Mouse (Mus musculus): ENCODE results near the gene Rpn1. TPM values are rescaled to one million over a fixed set of nuclear protein-coding genes. Genes with fewer than 3 reads are reported as not detected.

The Rpn1 gene
- total and polyA plus RNA-seq, 2 experiments from 2014 or later: 198 to 261 TPM

DNA sequence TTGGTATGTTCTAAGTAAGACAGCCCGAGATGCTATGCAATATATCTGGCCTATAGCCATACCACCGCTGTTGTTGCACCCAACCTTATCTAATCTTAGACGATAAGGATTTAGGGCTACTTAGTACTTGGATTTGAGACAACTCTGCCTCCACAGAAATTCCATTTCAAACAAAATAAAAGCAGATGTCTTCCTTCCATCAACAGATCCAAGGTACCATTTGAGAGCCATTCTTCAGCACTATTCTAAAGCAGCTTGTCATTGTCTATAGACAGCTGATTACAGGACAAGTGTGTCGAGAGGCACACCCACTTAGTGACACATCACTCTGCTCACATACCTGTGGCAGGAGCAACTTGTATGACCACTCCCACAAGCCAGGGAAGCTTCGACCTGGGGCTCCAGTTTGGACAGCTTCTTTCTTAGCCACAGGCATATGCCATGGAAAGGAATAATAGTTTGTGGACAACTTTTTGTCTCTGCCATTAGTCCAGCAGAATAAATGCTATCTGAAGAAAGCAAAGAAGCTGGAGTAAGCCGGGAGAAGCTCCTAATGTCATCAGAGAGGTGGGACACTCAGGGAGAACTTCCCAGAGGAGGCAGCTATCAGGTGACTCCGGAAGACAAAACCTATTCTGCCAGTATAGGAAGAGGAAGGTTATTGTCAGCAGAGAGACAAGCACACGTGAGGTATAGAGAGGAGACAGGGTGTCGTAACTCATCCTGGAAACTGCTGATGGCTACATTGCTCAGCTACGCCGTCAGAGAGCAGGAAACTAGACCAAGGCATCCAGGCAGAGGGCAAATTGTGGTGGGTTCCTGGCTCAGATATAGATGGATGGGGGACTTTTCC lies 30.8 kb upstream of the Rpn1 start:
- no peak for ATAC-seq (ENCODE audit: low FRiP score)
- no peak for DNase-seq (ENCODE audit: low spot score)
- Histone ChIP-seq H3K4me3 (ENCODE audit: low read depth, low read length) (no peak overlapping the region), H3K27ac (ENCODE audit: low read depth, low read length) (no peak overlapping the region), H3K9me3 (ENCODE audit: low read length) (no peaks in the 10 kb centered on the region), H3K4me1 (ENCODE audit: insufficient read depth, low read length) (no peaks in the 10 kb centered on the region), H3K9ac (replicated peaks; ENCODE audit: low read length, poor library complexity, severe bottlenecking) (no peak overlapping the region), H3K4me2 (ENCODE audit: low read depth, low read length, poor library complexity, severe bottlenecking) (no peak overlapping the region), H3K27me3 (ENCODE audit: insufficient read depth, low read length) (peaks cover 9% of the 10 kb centered on the region; the same call in 1 of the 2 replicates), H3K36me3 (ENCODE audit: insufficient read depth, low read length) (no peaks in the 10 kb centered on the region)
- WGBS: 74% methylated on average over 11 of the region's 11 CpGs
- TF ChIP-seq CTCF (IDR thresholded peaks at IDR 0.05): no peak

GRCm38 (mm10) chr6:88054081-88054835 lies 30.0 kb upstream of the Rpn1 start:
- no peak overlapping the region for H3K4me3 ChIP-seq (ENCODE audit: low read depth, low read length)
- TF ChIP-seq CTCF (IDR thresholded peaks at IDR 0.05): no peak
- H3K36me3 ChIP-seq (ENCODE audit: insufficient read depth, low read length): no peaks in the 10 kb centered on the region
- H3K9ac ChIP-seq (replicated peaks; ENCODE audit: low read length, poor library complexity, severe bottlenecking): no peak overlapping the region
- no peaks in the 10 kb centered on the region for H3K4me1 ChIP-seq (ENCODE audit: insufficient read depth, low read length)
- no peak for ATAC-seq (ENCODE audit: low FRiP score)
- DNase-seq (ENCODE audit: low spot score): no peak
- no peak overlapping the region for H3K27ac ChIP-seq (ENCODE audit: low read depth, low read length)
- 66% methylated on average over 9 of the region's 9 CpGs for WGBS
- H3K9me3 ChIP-seq (ENCODE audit: low read length): no peaks in the 10 kb centered on the region
- H3K4me2 ChIP-seq (ENCODE audit: low read depth, low read length, poor library complexity, severe bottlenecking): no peak overlapping the region
- H3K27me3 ChIP-seq (ENCODE audit: insufficient read depth, low read length): peaks cover 9% of the 10 kb centered on the region; the same call in 1 of the 2 replicates

- WGBS: 77% methylated on average over 5 of the region's 5 CpGs
- Histone ChIP-seq H3K4me3 (ENCODE audit: low read depth, low read length) (no peak overlapping the region), H3K4me1 (ENCODE audit: insufficient read depth, low read length) (no peaks in the 10 kb centered on the region), H3K9me3 (ENCODE audit: low read length) (no peaks in the 10 kb centered on the region), H3K27me3 (ENCODE audit: insufficient read depth, low read length) (peaks cover 9% of the 10 kb centered on the region; the same call in 1 of the 2 replicates), H3K9ac (replicated peaks; ENCODE audit: low read length, poor library complexity, severe bottlenecking) (no peak overlapping the region), H3K27ac (ENCODE audit: low read depth, low read length) (no peak overlapping the region), H3K4me2 (ENCODE audit: low read depth, low read length, poor library complexity, severe bottlenecking) (no peak overlapping the region), H3K36me3 (ENCODE audit: insufficient read depth, low read length) (no peaks in the 10 kb centered on the region)
- no peak for TF ChIP-seq CTCF (IDR thresholded peaks at IDR 0.05)
- DNase-seq (ENCODE audit: low spot score) (no peak), ATAC-seq (ENCODE audit: low FRiP score) (no peak)
Measured at GRCm38 (mm10) chr6:88055663-88056062, 28.6 kb upstream of the Rpn1 start.

DNA sequence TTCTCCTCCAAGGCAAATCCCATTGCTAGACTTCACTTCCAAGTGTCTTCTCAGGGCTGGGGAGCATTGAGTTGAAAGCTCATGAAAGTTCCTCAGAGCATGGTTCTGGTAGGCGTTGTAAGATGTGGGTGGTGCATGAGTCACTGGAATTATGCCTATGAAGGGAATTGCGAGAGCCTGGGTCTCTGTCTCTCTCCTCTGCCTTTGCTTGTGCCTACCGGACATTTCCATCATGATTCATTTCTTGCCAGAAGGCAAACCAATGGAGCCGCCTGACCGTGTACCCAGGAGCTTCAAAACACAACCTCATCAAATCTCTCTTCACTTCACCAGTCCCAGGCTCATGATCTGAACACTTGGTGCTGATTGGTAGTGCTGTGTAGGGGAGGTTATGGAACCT lies 27.4 kb upstream of the Rpn1 start:
- no peak for TF ChIP-seq CTCF (IDR thresholded peaks at IDR 0.05)
- no peak for ATAC-seq (ENCODE audit: low FRiP score)
- Histone ChIP-seq H3K4me3 (ENCODE audit: low read depth, low read length) (no peak overlapping the region), H3K4me1 (ENCODE audit: insufficient read depth, low read length) (no peaks in the 10 kb centered on the region), H3K27me3 (ENCODE audit: insufficient read depth, low read length) (peaks cover 9% of the 10 kb centered on the region; the same call in 1 of the 2 replicates), H3K9me3 (ENCODE audit: low read length) (no peaks in the 10 kb centered on the region), H3K27ac (ENCODE audit: low read depth, low read length) (no peak overlapping the region), H3K4me2 (ENCODE audit: low read depth, low read length, poor library complexity, severe bottlenecking) (no peak overlapping the region), H3K36me3 (ENCODE audit: insufficient read depth, low read length) (no peaks in the 10 kb centered on the region), H3K9ac (replicated peaks; ENCODE audit: low read length, poor library complexity, severe bottlenecking) (no peak overlapping the region)
- 93% methylated on average over 5 of the region's 5 CpGs for WGBS
- DNase-seq (ENCODE audit: low spot score): no peak

- WGBS: 85% methylated on average over 5 of the region's 5 CpGs
- DNase-seq (ENCODE audit: low spot score) (no peak), ATAC-seq (ENCODE audit: low FRiP score) (no peak)
- Histone ChIP-seq H3K4me2 (ENCODE audit: low read depth, low read length, poor library complexity, severe bottlenecking) (no peak overlapping the region), H3K27me3 (ENCODE audit: insufficient read depth, low read length) (no peaks in the 10 kb centered on the region; the same call in 1 of the 2 replicates), H3K4me3 (ENCODE audit: low read depth, low read length) (no peak overlapping the region), H3K36me3 (ENCODE audit: insufficient read depth, low read length) (no peaks in the 10 kb centered on the region), H3K27ac (ENCODE audit: low read depth, low read length) (no peak overlapping the region), H3K9ac (replicated peaks; ENCODE audit: low read length, poor library complexity, severe bottlenecking) (no peak overlapping the region), H3K9me3 (ENCODE audit: low read length) (no peaks in the 10 kb centered on the region), H3K4me1 (ENCODE audit: insufficient read depth, low read length) (no peaks in the 10 kb centered on the region)
- TF ChIP-seq CTCF (IDR thresholded peaks at IDR 0.05): no peak
Measured at GRCm38 (mm10) chr6:88059903-88060302, 24.4 kb upstream of the Rpn1 start.

DNA sequence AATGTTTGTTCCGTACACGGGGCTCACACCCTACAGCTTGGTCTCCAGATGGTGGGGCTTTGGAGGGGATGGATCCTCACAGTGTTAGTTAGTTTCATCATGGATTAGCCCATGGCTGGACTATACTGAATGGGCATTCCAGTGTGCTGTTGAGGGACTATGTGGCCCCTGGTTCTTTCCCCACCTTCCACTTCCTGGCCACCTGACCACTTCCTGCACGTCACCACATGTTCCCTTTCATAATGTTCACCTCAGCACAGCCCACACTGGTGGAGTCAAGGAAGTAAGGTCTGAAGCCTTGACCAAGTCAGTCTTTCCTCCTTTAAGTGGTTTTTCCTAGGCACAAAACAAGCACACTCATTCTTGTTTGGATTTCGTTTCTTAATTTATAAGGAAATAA lies 23.7 kb upstream of the Rpn1 start:
- no peak overlapping the region for H3K4me2 ChIP-seq (ENCODE audit: low read depth, low read length, poor library complexity, severe bottlenecking)
- DNase-seq (ENCODE audit: low spot score): no peak
- no peak overlapping the region for H3K9ac ChIP-seq (replicated peaks; ENCODE audit: low read length, poor library complexity, severe bottlenecking)
- no peaks in the 10 kb centered on the region for H3K9me3 ChIP-seq (ENCODE audit: low read length)
- 85% methylated on average over 4 of the region's 4 CpGs for WGBS
- no peak for TF ChIP-seq CTCF (IDR thresholded peaks at IDR 0.05)
- H3K4me1 ChIP-seq (ENCODE audit: insufficient read depth, low read length): no peaks in the 10 kb centered on the region
- no peak for ATAC-seq (ENCODE audit: low FRiP score)
- no peak overlapping the region for H3K4me3 ChIP-seq (ENCODE audit: low read depth, low read length)
- H3K36me3 ChIP-seq (ENCODE audit: insufficient read depth, low read length): no peaks in the 10 kb centered on the region
- H3K27me3 ChIP-seq (ENCODE audit: insufficient read depth, low read length): no peaks in the 10 kb centered on the region; the same call in 1 of the 2 replicates
- H3K27ac ChIP-seq (ENCODE audit: low read depth, low read length): no peak overlapping the region

Data from midbrain, postnatal 0 days (tissue).